Mouse (Mus musculus) heart, embryonic 16.5 days (tissue): Measurements from ENCODE around the gene Morn2. TPM values are rescaled to one million over a fixed set of nuclear protein-coding genes. Genes with fewer than 3 reads are reported as not detected.

Source experiments
- ATAC-seq: fragments of 200-750 bp; cut with Nextera tagmentation; replicated peaks from 2 replicates; pipeline ENCODE4 v1.8.0; 2017; ENCODE audit warnings: moderate number of reproducible peaks; ENCODE audit not compliant: insufficient read depth, low FRiP score; ENCODE audit errors: extremely low read depth
- H3K27ac ChIP-seq: fragments of 300-500 bp; sonication (generic); 2 replicates; pipeline ENCODE4 v1.5.1; 2014; ENCODE audit warnings: mild to moderate bottlenecking, low read length, control low read depth, moderate library complexity
- H3K27me3 ChIP-seq: fragments of 300-500 bp; sonication (generic); 2 replicates; pipeline ENCODE4 v1.6.1; 2014; ENCODE audit warnings: low read length, mixed read lengths; ENCODE audit not compliant: control insufficient read depth, insufficient read depth
- H3K36me3 ChIP-seq: fragments of 300-500 bp; sonication (generic); 2 replicates; pipeline ENCODE4 v1.6.1; 2014; ENCODE audit not compliant: control insufficient read depth, insufficient read depth
- H3K4me1 ChIP-seq: fragments of 300-500 bp; sonication (generic); 2 replicates; pipeline ENCODE4 v1.6.1; 2014; ENCODE audit warnings: low read length, mixed read lengths; ENCODE audit not compliant: control insufficient read depth, insufficient read depth
- H3K4me2 ChIP-seq: fragments of 300-500 bp; sonication (generic); 2 replicates; pipeline ENCODE4 v1.6.1; 2014; ENCODE audit warnings: low read depth, mild to moderate bottlenecking, control low read depth, low read length
- H3K4me3 ChIP-seq: fragments of 300-500 bp; sonication (generic); 2 replicates; pipeline ENCODE4 v1.5.1; 2014; ENCODE audit warnings: mild to moderate bottlenecking, control low read depth, low read length
- H3K9ac ChIP-seq: fragments of 300-500 bp; sonication (generic); 2 replicates; pipeline ENCODE4 v1.6.1; 2014; ENCODE audit warnings: low read length, control low read depth
- H3K9me3 ChIP-seq: fragments of 300-500 bp; sonication (generic); replicated peaks from 2 replicates; pipeline ENCODE4 v1.6.1; 2016; ENCODE audit warnings: low read length; ENCODE audit not compliant: control insufficient read depth
- WGBS: fragments of 180-500 bp; shearing (Covaris S2); extraction: QIAGEN DNeasy Blood & Tissue Kit; methylation state at CpG from one replicate; pipeline ENCODE4 v1.1.7; 2014; 5-methylcytosine and 5-hydroxymethylcytosine counted together
- polyA plus RNA-seq: library from polyadenylated mRNA; unstranded; fragments of >200 nt; fragmentation: Nextera tagmentation; extraction: Ambion mirVana; gene quantifications from 2 replicates; pipeline ENCODE4 v1.2.1, GENCODE M21; 2015

Morn2 gene
- polyA plus RNA-seq, 1 experiment from 2014 or later = 25.7 TPM

GRCm38 (mm10) chr17:80345277-80345676 lies 55.3 kb downstream of the Morn2 start:
- ATAC-seq = no peak
- Histone ChIP-seq H3K36me3 (no peaks in the 10 kb centered on the region), H3K4me3 (no peak overlapping the region), H3K27me3 (no peaks in the 10 kb centered on the region), H3K9ac (no peak overlapping the region), H3K9me3 (no peaks in the 10 kb centered on the region), H3K27ac (no peak overlapping the region), H3K4me1 (no peaks in the 10 kb centered on the region), H3K4me2 (no peak overlapping the region)
- WGBS = 65% methylated on average over 4 of the region's 4 CpGs

- no peak overlapping the region for H3K27ac ChIP-seq
- WGBS = 72% methylated on average over 11 of the region's 11 CpGs
- no peaks in the 10 kb centered on the region for H3K36me3 ChIP-seq
- no peaks in the 10 kb centered on the region for H3K4me1 ChIP-seq
- H3K27me3 ChIP-seq = no peaks in the 10 kb centered on the region
- ATAC-seq = no peak
- H3K9ac ChIP-seq = no peak overlapping the region
- H3K4me3 ChIP-seq = no peak overlapping the region
- H3K4me2 ChIP-seq = no peak overlapping the region
- no peaks in the 10 kb centered on the region for H3K9me3 ChIP-seq
Observed at GRCm38 (mm10) chr17:80346591-80347125, 56.7 kb downstream of the Morn2 start.

Other genes starting within 250 kb of the Morn2 start
- gene Hnrnpll, start 227.9 kb upstream of the Morn2 start, polyA plus RNA-seq = 38.7 and 44.4 TPM in 2 replicates
- gene Galm, start 162.7 kb upstream of the Morn2 start, polyA plus RNA-seq = 14.5 and 14.7 TPM in 2 replicates
- gene Srsf7, start 82.9 kb upstream of the Morn2 start, polyA plus RNA-seq = 291 and 311 TPM in 2 replicates
- gene Ttc39d, start 82.7 kb upstream of the Morn2 start, polyA plus RNA-seq = 0.25 TPM in 1 of 2 replicates, not detected in the other
- 26.3 and 26.8 TPM in 2 replicates for gene Gemin6, start 65.8 kb upstream of the Morn2 start, polyA plus RNA-seq
- 8.6 and 8.9 TPM in 2 replicates for gene Dhx57, start 273 bp downstream of the Morn2 start, polyA plus RNA-seq
- 0.64 and 0.72 TPM in 2 replicates for gene Arhgef33, start 17.2 kb downstream of the Morn2 start, polyA plus RNA-seq
- gene Gm10190, start 83.3 kb downstream of the Morn2 start, polyA plus RNA-seq = 0.79 and 1.3 TPM in 2 replicates
- gene Sos1, start 190.2 kb downstream of the Morn2 start, polyA plus RNA-seq = 2.3 TPM in 2 replicates